Comparison of ENCODE assay signal across 8 mouse cellular contexts in the genomic region with DNA sequence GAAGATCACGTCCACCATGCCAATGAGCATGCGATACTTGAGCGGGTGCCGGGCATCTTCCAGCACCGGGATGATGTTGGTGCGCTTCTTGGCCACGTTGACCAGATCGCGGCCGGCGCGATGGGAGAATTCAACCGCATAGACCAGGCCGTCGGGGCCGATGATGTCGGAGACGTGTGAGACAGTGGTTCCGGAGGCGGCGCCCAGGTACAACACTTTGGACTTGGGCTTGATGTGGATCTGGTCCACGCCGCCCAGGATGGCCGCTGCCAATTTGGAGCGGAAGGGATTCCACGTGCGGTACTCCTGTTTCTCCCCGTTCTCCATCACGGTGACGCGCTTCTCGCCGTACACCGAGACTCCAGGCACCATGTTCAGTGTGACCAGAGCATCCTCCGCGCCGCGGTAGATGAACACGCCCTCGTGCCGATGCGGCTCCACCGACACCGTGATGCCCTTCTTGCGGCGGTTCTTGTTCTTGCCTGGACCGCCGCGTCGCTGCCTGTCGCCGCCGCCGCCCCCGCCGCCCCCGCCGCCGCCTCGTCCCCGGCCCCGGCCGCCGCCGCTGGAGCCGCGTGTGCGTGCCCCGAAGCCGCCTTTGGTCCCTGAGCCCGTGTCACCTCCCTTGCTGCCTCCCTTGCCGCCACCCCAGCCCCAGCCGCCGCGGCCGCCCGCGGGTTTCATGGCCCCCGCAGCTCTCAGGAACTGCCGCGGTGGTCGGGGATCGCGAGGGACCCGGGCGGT. TPM values are rescaled to one million over a fixed set of nuclear protein-coding genes. Genes with fewer than 3 reads are reported as not detected.
DNase-seq lines count a peak whose midpoint lies in the region; ATAC-seq and TF ChIP-seq lines count a peak whose summit lies in the region.

No protein-coding gene starts in this region.

- H3K4me1 ChIP-seq in heart, embryonic 13.5 days, result peaks cover 10% of the 10 kb centered on the region
- H3K4me1 ChIP-seq in heart, adult 2 months (ENCODE audit: control insufficient read depth, insufficient read depth, low read length), result no peaks in the 10 kb centered on the region
- peaks cover 15% of the 10 kb centered on the region for H3K4me1 ChIP-seq in forebrain, embryonic 15.5 days
- H3K4me1 ChIP-seq in neural tube, embryonic 13.5 days (replicated peaks), result peaks cover 36% of the 10 kb centered on the region

- no peak for DNase-seq in heart, adult 2 months
- DNase-seq in brain, embryonic 14.5 days (ENCODE audit: low read depth), result peak; percentile 56
- DNase-seq in left cerebral cortex, adult 18-20 months (ENCODE audit: low spot score in 2 of 2), result peak; percentile 28 to 58
- DNase-seq in thymus, adult 18-20 months, result no peak
- DNase-seq in adrenal gland, postnatal 25 days, result no peak

- ATAC-seq in heart, embryonic 13.5 days (ENCODE audit: extremely low read depth, insufficient number of reproducible peaks, low FRiP score, low TSS enrichment), result no peak
- peak; percentile 78 for ATAC-seq in forebrain, embryonic 15.5 days (replicated peaks)
- peak; percentile 80 for ATAC-seq in neural tube, embryonic 13.5 days (ENCODE audit: low read depth)

- peak overlapping the region; percentile 67 for H3K4me2 ChIP-seq in heart, embryonic 13.5 days
- H3K4me2 ChIP-seq in forebrain, embryonic 15.5 days (replicated peaks), result peak overlapping the region; percentile 81
- H3K4me2 ChIP-seq in neural tube, embryonic 13.5 days, result peak overlapping the region; percentile 79

- H3K27ac ChIP-seq in heart, embryonic 13.5 days (replicated peaks), result no peak overlapping the region
- H3K27ac ChIP-seq in heart, adult 2 months, result no peak overlapping the region
- peak overlapping the region; percentile 84 for H3K27ac ChIP-seq in forebrain, embryonic 15.5 days (replicated peaks)
- peak overlapping the region; percentile 89 for H3K27ac ChIP-seq in neural tube, embryonic 13.5 days (replicated peaks)

- H3K79me2 ChIP-seq in heart, adult 2 months (replicated peaks; ENCODE audit: control insufficient read depth, insufficient read depth, low read length), result no peaks in the 10 kb centered on the region

- peak overlapping the region; percentile 46 for H3K4me3 ChIP-seq in heart, embryonic 13.5 days
- no peak overlapping the region for H3K4me3 ChIP-seq in heart, adult 2 months
- peak overlapping the region; percentile 64 for H3K4me3 ChIP-seq in forebrain, embryonic 15.5 days
- H3K4me3 ChIP-seq in neural tube, embryonic 13.5 days, result peak overlapping the region; percentile 72

- TF ChIP-seq EP300 in heart, adult 2 months (IDR thresholded peaks at IDR 0.05; ENCODE audit: insufficient read depth, low read depth, low read length), result no peak

- TF ChIP-seq CTCF in heart, adult 2 months (IDR thresholded peaks at IDR 0.05), result no peak
- TF ChIP-seq CTCF in brain, embryonic 14.5 days (IDR thresholded peaks at IDR 0.05; ENCODE audit: borderline replicate concordance, extremely low read depth, insufficient read depth, insufficient read length), result no peak

- no peak for TF ChIP-seq POLR2A in heart, adult 2 months (IDR thresholded peaks at IDR 0.05; ENCODE audit: insufficient read depth, low read depth, low read length)
- TF ChIP-seq POLR2A in brain, embryonic 14.5 days (IDR thresholded peaks at IDR 0.05; ENCODE audit: borderline replicate concordance, extremely low read depth, insufficient read depth, insufficient read length, poor library complexity, severe bottlenecking), result no peak

- H3K9me3 ChIP-seq in heart, embryonic 13.5 days, result no peaks in the 10 kb centered on the region
- no peaks in the 10 kb centered on the region for H3K9me3 ChIP-seq in forebrain, embryonic 15.5 days
- no peaks in the 10 kb centered on the region for H3K9me3 ChIP-seq in neural tube, embryonic 13.5 days

- intact Hi-C loops in heart, adult 2 months (cut with DNase I), result no loop called here

- no peaks in the 10 kb centered on the region for H3K36me3 ChIP-seq in heart, embryonic 13.5 days
- no peaks in the 10 kb centered on the region for H3K36me3 ChIP-seq in heart, adult 2 months (ENCODE audit: control insufficient read depth, insufficient read depth, low read length)
- no peaks in the 10 kb centered on the region for H3K36me3 ChIP-seq in forebrain, embryonic 15.5 days
- H3K36me3 ChIP-seq in neural tube, embryonic 13.5 days, result no peaks in the 10 kb centered on the region; the same call in 1 of the 2 replicates

- WGBS in heart, embryonic 13.5 days, result 3% methylated on average over 86 of the region's 86 CpGs
- WGBS in heart, adult 2 months, result 7% methylated on average over 68 of the region's 86 CpGs
- WGBS in forebrain, embryonic 15.5 days, result 1% methylated on average over 64 of the region's 86 CpGs
- WGBS in neural tube, embryonic 13.5 days, result 3% methylated on average over 63 of the region's 86 CpGs

- H3K9ac ChIP-seq in heart, embryonic 13.5 days, result no peak overlapping the region
- no peak overlapping the region for H3K9ac ChIP-seq in heart, adult 2 months (ENCODE audit: low read depth, low read length)
- H3K9ac ChIP-seq in forebrain, embryonic 15.5 days (replicated peaks), result peak overlapping the region; percentile 74
- H3K9ac ChIP-seq in neural tube, embryonic 13.5 days, result peak overlapping the region; percentile 89

- H3K27me3 ChIP-seq in heart, embryonic 13.5 days (replicated peaks), result peaks cover 78% of the 10 kb centered on the region
- peaks cover 12% of the 10 kb centered on the region for H3K27me3 ChIP-seq in heart, adult 2 months (ENCODE audit: control insufficient read depth, insufficient read depth, low read length)
- H3K27me3 ChIP-seq in forebrain, embryonic 15.5 days, result peaks cover 32% of the 10 kb centered on the region
- H3K27me3 ChIP-seq in neural tube, embryonic 13.5 days, result peaks cover 46% of the 10 kb centered on the region

RNA-seq across cellular contexts. Expression of a gene that starts 0.8 kb away (rescaled TPM):
- polyA plus RNA-seq in heart, embryonic 13.5 days (2015; fragmentation: Nextera tagmentation; extraction: Ambion mirVana), result not detected in 2 replicates
- total RNA-seq in heart, adult 2 months (2021), result not detected
- polyA plus RNA-seq in heart, adult 2 months (2012; rRNA removed), result 0.12 TPM in 1 of 2 replicates, not detected in the other
- polyA plus RNA-seq in brain, embryonic 14.5 days (2012; rRNA removed), result 82.5 and 83.9 TPM in 2 replicates
- polyA plus RNA-seq in forebrain, embryonic 15.5 days (2015; fragmentation: Nextera tagmentation; extraction: Ambion mirVana), result 15.6 and 20.8 TPM in 2 replicates
- total RNA-seq in left cerebral cortex, adult 18-20 months (2021), result 10 to 100 TPM; 39.0 to 41.7 TPM
- polyA plus RNA-seq in neural tube, embryonic 13.5 days (2015; fragmentation: Nextera tagmentation; extraction: Ambion mirVana), result 24.2 and 24.8 TPM in 2 replicates
- 0.21 TPM in 1 of 2 replicates, not detected in the other for total RNA-seq in adrenal gland, postnatal 25 days (2021)

RNA-seq across cellular contexts. Expression of a gene that starts 28.6 kb away (rescaled TPM):
- 8.0 and 8.4 TPM in 2 replicates for polyA plus RNA-seq in heart, embryonic 13.5 days (2015; fragmentation: Nextera tagmentation; extraction: Ambion mirVana)
- total RNA-seq in heart, adult 2 months (2021), result 10 to 100 TPM; 19.4 to 21.8 TPM
- polyA plus RNA-seq in heart, adult 2 months (2012; rRNA removed), result 4.8 and 10.9 TPM in 2 replicates
- 36.4 and 41.0 TPM in 2 replicates for polyA plus RNA-seq in brain, embryonic 14.5 days (2012; rRNA removed)
- polyA plus RNA-seq in forebrain, embryonic 15.5 days (2015; fragmentation: Nextera tagmentation; extraction: Ambion mirVana), result 23.1 and 24.2 TPM in 2 replicates
- 10 to 100 TPM; 35.7 to 35.8 TPM for total RNA-seq in left cerebral cortex, adult 18-20 months (2021)
- 22.2 and 23.6 TPM in 2 replicates for polyA plus RNA-seq in neural tube, embryonic 13.5 days (2015; fragmentation: Nextera tagmentation; extraction: Ambion mirVana)
- 75.7 and 81.2 TPM in 2 replicates for total RNA-seq in adrenal gland, postnatal 25 days (2021)

RNA-seq across cellular contexts. Expression of a gene that starts 36.4 kb away (rescaled TPM):
- 63.5 and 70.0 TPM in 2 replicates for polyA plus RNA-seq in heart, embryonic 13.5 days (2015; fragmentation: Nextera tagmentation; extraction: Ambion mirVana)
- 10 to 100 TPM; 36.3 to 37.4 TPM for total RNA-seq in heart, adult 2 months (2021)
- 11.7 and 21.8 TPM in 2 replicates for polyA plus RNA-seq in heart, adult 2 months (2012; rRNA removed)
- polyA plus RNA-seq in brain, embryonic 14.5 days (2012; rRNA removed), result 56.4 and 57.1 TPM in 2 replicates
- 69.9 and 71.9 TPM in 2 replicates for polyA plus RNA-seq in forebrain, embryonic 15.5 days (2015; fragmentation: Nextera tagmentation; extraction: Ambion mirVana)
- total RNA-seq in left cerebral cortex, adult 18-20 months (2021), result 10 to 100 TPM; 44.5 to 49.0 TPM
- polyA plus RNA-seq in neural tube, embryonic 13.5 days (2015; fragmentation: Nextera tagmentation; extraction: Ambion mirVana), result 73.9 and 78.9 TPM in 2 replicates
- total RNA-seq in adrenal gland, postnatal 25 days (2021), result 66.6 and 70.8 TPM in 2 replicates

Comparison
In these comparisons a context has a peak if more than half of its experiments do, and no peak if none do; other contexts are left out.
1. H3K27ac ChIP-seq: peak in forebrain, embryonic 15.5 days (single experiment) and neural tube, embryonic 13.5 days (single experiment); none in heart, embryonic 13.5 days (single experiment) and heart, adult 2 months (single experiment).
2. H3K9ac ChIP-seq: peak in forebrain, embryonic 15.5 days (single experiment) and neural tube, embryonic 13.5 days (single experiment); none in heart, embryonic 13.5 days (single experiment) and heart, adult 2 months (single experiment).
3. DNase-seq: peak in brain, embryonic 14.5 days (single experiment) and left cerebral cortex, adult 18-20 months (2 of 2); none in heart, adult 2 months (0 of 2), thymus, adult 18-20 months (0 of 2) and adrenal gland, postnatal 25 days (single experiment).
4. RNA of a gene that starts 0.8 kb away (polyA plus RNA-seq): 82.5 to 83.9 TPM in brain, embryonic 14.5 days, 24.2 to 24.8 TPM in neural tube, embryonic 13.5 days and 15.6 to 20.8 TPM in forebrain, embryonic 15.5 days; 0.12 TPM in heart, adult 2 months and not detected in heart, embryonic 13.5 days; every median in the first group is over 10 times any median in the second.
5. Peak in every context shown above with its lines, with median percentiles within 50 percentile points of each other: H3K4me2 ChIP-seq.